Mouse (Mus musculus) 3134 (cell line): ENCODE measurements around the gene Rep15.

Source experiments
- DNase-seq: peaks from one replicate; pipeline ENCODE4 v3.0.0-alpha.2; 2011; ENCODE audit warnings: low spot score; ENCODE audit not compliant: insufficient read length; ENCODE audit errors: extremely low read depth

Rep15 gene

DNA sequence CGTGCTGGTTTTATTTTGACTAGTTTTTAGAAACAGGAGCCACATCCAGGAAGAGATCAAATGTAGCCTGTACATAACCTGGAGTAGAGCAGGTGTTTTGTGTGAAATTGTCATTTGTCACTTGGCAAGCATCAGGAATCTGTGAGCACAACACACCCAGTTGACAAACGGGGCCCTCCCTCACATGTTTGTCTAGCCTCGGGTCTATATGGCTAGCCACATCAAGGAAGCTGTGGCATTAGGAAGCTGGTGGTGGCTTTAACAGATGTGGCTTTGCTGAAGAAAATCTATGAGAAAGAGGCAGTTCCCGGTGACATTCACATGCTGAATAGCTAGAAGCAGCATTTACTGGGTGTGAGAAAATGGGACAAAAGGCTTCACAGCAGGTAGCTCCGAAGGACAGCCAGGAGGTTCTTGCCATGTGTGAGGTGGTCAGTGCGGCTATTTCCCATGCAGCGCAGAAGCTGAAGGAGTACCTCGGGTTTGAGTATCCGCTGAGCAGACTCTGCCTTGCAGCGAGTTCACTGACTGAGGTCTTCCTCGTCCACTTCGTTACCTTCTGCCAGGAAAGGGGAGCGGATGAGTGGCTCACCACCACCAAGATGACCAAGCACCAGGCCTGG is at the start of gene Rep15:
TSS of gene Rep15 (plus strand) at position 282 of the 623 bp plus-strand sequence.
- no peak for DNase-seq

DNA sequence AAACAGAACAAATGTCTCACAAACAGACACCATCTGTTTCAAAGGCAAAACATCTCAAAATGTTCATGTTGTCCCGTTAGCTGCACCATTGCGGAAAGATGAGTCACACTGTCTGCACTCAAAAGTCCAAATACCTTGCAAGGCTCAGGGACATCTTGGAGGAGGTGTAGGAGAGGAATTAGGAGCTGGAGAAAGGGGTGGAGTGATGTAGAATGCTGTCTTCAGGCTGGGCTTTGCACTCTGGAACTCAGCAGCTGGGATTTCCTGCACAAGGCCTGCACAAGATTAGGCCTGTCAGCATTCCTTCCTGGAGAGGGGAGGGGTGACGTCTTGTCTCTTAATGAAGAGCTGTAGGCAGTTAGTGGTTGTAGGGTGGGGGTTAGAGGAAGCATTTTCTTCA is 47.8 kb upstream of the Rep15 start:
- no peak for DNase-seq

DNA sequence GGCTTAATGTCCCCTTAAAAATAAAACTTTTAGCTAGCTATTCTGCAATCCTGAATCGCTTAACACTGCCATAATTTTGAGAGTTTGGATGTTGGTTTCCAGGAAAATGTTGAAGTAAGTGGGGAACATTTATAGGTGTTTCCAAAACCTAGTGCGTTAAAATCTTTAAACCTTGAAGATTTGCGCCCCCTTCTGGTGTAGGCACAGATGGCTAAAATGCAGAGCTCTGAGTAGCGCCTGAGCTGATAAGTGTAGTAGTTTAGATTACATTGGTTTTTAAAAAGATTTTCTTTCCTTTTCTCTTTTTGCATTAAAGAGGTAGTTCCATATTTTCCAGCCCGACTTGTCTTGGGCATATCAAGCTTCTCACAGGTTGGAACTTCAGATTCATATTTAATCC is 38.1 kb upstream of the Rep15 start:
- no peak for DNase-seq

- no peak for DNase-seq
These were observed 37.0 kb upstream of the Rep15 start for GRCm38 (mm10) chr6:146995391-146995790.

- no peak for DNase-seq
These were observed 36.5 kb upstream of the Rep15 start for GRCm38 (mm10) chr6:146995878-146996277.

GRCm38 (mm10) chr6:146997006-146997405 is 35.4 kb upstream of the Rep15 start:
- DNase-seq = no peak

GRCm38 (mm10) chr6:146998710-146999109 is 33.7 kb upstream of the Rep15 start:
- no peak for DNase-seq

- no peak for DNase-seq
These were observed 33.1 kb upstream of the Rep15 start for GRCm38 (mm10) chr6:146999302-146999701.

DNA sequence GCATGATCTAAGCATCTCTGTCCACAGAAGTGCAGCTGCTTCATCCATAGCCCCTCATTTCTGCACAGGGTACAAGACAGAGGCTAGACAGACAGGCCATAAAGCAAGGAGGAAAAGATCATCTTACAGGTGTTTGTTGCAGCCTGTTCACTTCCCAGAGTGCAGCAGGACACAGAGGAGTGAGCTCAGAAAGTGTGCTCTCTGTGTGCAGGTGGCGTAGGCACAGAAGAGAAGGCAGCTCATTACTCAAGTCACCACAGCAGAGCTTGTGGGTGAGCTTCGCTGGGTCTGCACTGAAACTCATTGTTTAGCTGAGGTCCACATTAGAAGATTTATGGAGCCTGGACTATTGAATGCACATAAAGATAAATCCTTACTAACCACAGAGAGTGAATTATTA is 32.6 kb upstream of the Rep15 start:
- no peak for DNase-seq

DNA sequence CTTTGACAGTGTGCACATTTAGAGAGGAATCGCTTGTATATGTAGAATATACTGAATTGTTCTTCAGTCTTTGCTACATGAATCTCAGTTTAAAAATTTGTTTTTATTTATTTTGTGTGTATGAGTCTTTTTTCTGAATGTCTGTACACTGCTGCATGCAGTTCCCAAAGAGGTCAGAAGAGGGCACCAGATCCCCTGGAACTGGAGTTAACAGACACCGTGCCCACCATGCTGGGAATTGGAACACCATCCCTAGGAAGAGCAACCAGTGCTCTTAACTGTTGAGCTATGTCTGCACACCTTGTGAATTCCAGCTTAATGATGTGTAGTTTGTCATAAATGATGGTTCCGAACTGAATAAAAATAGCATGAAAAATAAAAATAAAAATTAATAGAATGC is 24.2 kb upstream of the Rep15 start:
- DNase-seq = no peak

- DNase-seq = no peak
These were observed 22.0 kb upstream of the Rep15 start for GRCm38 (mm10) chr6:147010358-147010757.

- no peak for DNase-seq
These were observed 21.4 kb upstream of the Rep15 start for GRCm38 (mm10) chr6:147010811-147011520.

- no peak for DNase-seq
These were observed 20.8 kb upstream of the Rep15 start for GRCm38 (mm10) chr6:147011555-147011954.

DNA sequence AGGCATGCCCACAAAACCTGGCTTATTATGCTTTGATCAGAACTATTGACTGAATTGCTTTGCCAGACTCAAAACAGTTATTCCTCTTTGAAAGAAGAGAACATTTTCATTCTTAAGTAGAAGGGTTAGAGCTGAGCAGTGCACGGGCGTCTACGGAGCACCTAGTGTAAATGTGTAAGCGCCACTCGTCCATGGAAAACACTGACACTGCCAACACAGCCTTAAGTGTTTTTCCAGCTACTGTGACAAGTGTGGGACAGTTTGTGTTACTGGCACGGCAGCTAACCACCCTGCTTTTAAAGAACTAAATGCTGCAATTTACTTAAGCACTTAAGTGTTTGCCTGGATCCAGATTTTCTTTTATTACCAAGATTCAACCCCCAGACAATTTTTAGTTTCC is 20.4 kb upstream of the Rep15 start:
- DNase-seq = no peak

GRCm38 (mm10) chr6:147013546-147013945 is 18.8 kb upstream of the Rep15 start:
- DNase-seq = no peak

GRCm38 (mm10) chr6:147017906-147018305 is 14.5 kb upstream of the Rep15 start:
- no peak for DNase-seq

GRCm38 (mm10) chr6:147018364-147018763 is 14.0 kb upstream of the Rep15 start:
- DNase-seq = no peak

DNA sequence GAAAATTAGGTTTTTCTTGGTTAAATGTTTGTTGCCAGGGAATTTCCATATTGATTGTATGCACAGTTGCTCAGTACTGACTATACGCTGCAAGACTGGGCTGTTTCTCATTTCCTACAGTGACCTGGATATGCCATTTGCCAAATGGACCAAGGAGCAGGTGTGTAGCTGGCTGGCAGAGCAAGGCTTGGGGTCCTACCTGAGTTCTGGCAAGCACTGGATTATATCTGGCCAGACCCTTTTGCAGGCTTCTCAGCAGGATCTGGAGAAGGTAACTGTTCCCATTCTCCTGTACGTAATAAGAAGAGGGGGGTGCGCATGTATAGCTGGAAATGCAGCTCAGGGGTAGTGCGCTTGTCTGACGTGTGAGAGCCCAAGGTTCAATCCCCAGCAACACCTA is 11.2 kb upstream of the Rep15 start:
- DNase-seq = no peak

DNA sequence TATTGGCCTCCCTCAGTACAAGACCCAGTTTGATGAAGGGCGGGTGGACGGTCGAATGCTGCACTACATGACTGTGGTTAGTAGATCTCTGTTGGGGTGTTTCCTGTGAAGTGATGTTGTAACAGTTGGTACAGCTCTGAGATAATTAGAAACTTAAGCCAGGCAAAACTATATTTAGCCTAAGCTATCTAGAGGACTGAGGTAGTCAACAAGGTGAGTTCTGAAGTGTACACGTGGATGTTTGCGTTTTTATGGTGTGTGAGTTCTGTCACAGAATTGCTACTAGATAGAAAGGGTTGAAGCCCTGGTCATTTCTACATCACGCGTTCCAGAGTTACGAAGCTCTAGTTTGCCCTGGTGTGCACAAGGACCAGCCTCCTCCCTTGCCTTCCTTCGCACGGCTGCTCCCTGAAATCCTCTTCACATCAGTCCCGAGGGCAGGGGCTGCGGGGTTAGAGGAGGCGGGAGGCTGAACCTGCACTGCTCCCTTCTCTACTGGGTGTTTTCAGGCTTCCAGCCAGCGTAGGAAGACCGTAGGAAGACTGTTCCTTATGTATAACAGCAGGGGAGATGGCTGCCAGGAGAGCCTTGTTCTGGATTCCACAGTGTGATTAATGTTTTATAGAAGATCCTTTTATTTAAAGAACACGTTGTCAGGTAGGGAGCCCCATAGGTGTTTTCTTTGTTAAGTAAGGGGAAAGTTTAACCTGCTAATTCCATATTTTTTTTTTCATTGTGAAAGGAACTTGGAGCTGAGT is 9.8 kb upstream of the Rep15 start:
- no peak for DNase-seq

GRCm38 (mm10) chr6:147023133-147023395 is 9.3 kb upstream of the Rep15 start:
- no peak for DNase-seq

- no peak for DNase-seq
These were observed 8.8 kb upstream of the Rep15 start for GRCm38 (mm10) chr6:147023568-147023967.

GRCm38 (mm10) chr6:147024761-147025160 is 7.6 kb upstream of the Rep15 start:
- no peak for DNase-seq
